Mouse (Mus musculus): ENCODE results near the gene Ms4a15. TPM values are rescaled to one million over a fixed set of nuclear protein-coding genes. Genes with fewer than 3 reads are reported as not detected.
A peak's percentile ranks its signal among the peaks of the same experiment; 100 is the strongest.

Ms4a15 gene
- polyA plus RNA-seq, 1 experiment from 2014 or later, result not detected

GRCm38 (mm10) chr19:10940801-10941457 lies 52.1 kb downstream of the Ms4a15 start:
- H3K36me3 ChIP-seq (ENCODE audit: insufficient read depth, low read length), result peaks cover 33% of the 10 kb centered on the region
- H3K9me3 ChIP-seq (replicated peaks; ENCODE audit: low read length), result no peaks in the 10 kb centered on the region
- DNase-seq (ENCODE audit: low spot score) (peak; percentile 10), ATAC-seq (replicated peaks; ENCODE audit: low FRiP score, low read depth) (peak; percentile 44)
- peaks cover 13% of the 10 kb centered on the region for H3K4me1 ChIP-seq (replicated peaks; ENCODE audit: insufficient read depth, low read length)
- no peak overlapping the region for H3K27ac ChIP-seq
- H3K27me3 ChIP-seq (ENCODE audit: insufficient read depth, low read length), result no peaks in the 10 kb centered on the region
- H3K4me2 ChIP-seq (ENCODE audit: low read length), result peak overlapping the region; percentile 60
- peak overlapping the region; percentile 44; the same call in 1 of the 2 replicates for H3K9ac ChIP-seq (ENCODE audit: low read depth, low read length)
- TF ChIP-seq CTCF (IDR thresholded peaks at IDR 0.05; ENCODE audit: low read depth), result no peak
- H3K4me3 ChIP-seq (replicated peaks; ENCODE audit: low read depth, low read length), result peak overlapping the region; percentile 23
- 4% methylated on average over 40 of the region's 40 CpGs for WGBS

DNA sequence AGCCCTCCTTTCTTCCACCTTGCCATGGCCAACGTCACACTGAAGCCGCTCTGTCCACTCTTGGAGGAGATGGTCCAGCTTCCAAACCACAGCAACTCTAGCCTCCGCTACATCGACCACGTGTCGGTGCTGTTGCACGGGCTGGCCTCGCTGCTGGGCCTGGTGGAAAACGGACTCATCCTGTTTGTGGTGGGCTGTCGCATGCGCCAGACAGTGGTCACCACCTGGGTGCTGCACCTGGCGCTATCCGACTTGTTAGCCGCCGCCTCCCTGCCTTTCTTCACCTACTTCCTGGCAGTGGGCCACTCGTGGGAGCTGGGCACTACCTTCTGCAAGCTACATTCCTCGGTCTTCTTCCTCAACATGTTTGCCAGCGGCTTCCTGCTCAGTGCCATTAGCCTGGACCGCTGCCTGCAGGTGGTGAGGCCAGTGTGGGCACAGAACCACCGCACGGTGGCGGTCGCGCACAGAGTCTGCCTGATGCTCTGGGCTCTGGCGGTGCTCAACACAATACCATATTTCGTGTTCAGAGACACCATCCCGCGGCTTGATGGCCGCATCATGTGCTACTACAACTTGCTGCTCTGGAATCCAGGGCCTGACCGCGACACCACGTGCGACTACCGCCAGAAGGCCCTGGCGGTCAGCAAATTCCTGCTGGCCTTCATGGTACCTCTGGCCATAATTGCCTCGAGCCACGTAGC lies 52.8 kb downstream of the Ms4a15 start:
- Histone ChIP-seq H3K27ac (no peak overlapping the region), H3K4me1 (replicated peaks; ENCODE audit: insufficient read depth, low read length) (peaks cover 13% of the 10 kb centered on the region), H3K4me2 (ENCODE audit: low read length) (peak overlapping the region; percentile 60), H3K27me3 (ENCODE audit: insufficient read depth, low read length) (no peaks in the 10 kb centered on the region), H3K9ac (ENCODE audit: low read depth, low read length) (peak overlapping the region; percentile 44; the same call in 1 of the 2 replicates), H3K36me3 (ENCODE audit: insufficient read depth, low read length) (peaks cover 33% of the 10 kb centered on the region), H3K9me3 (replicated peaks; ENCODE audit: low read length) (no peaks in the 10 kb centered on the region), H3K4me3 (replicated peaks; ENCODE audit: low read depth, low read length) (peak overlapping the region; percentile 23)
- peak; percentile 88 for ATAC-seq (replicated peaks; ENCODE audit: low FRiP score, low read depth)
- DNase-seq (ENCODE audit: low spot score), result peak; percentile 77
- WGBS, result 18% methylated on average over 37 of the region's 37 CpGs
- peak; percentile 82 for TF ChIP-seq CTCF (IDR thresholded peaks at IDR 0.05; ENCODE audit: low read depth)

- H3K27me3 ChIP-seq (ENCODE audit: insufficient read depth, low read length), result no peaks in the 10 kb centered on the region
- no peak for DNase-seq (ENCODE audit: low spot score)
- no peak for ATAC-seq (replicated peaks; ENCODE audit: low FRiP score, low read depth)
- peaks cover 20% of the 10 kb centered on the region; the same call in 1 of the 2 replicates for H3K36me3 ChIP-seq (ENCODE audit: insufficient read depth, low read length)
- H3K9ac ChIP-seq (ENCODE audit: low read depth, low read length), result no peak overlapping the region
- no peak overlapping the region for H3K27ac ChIP-seq
- no peaks in the 10 kb centered on the region for H3K9me3 ChIP-seq (replicated peaks; ENCODE audit: low read length)
- 74% methylated on average over 3 of the region's 3 CpGs for WGBS
- H3K4me2 ChIP-seq (ENCODE audit: low read length), result no peak overlapping the region
- H3K4me3 ChIP-seq (replicated peaks; ENCODE audit: low read depth, low read length), result no peak overlapping the region
- TF ChIP-seq CTCF (IDR thresholded peaks at IDR 0.05; ENCODE audit: low read depth), result no peak
- peaks cover 13% of the 10 kb centered on the region for H3K4me1 ChIP-seq (replicated peaks; ENCODE audit: insufficient read depth, low read length)
These were observed 54.3 kb downstream of the Ms4a15 start for GRCm38 (mm10) chr19:10938771-10939170.

DNA sequence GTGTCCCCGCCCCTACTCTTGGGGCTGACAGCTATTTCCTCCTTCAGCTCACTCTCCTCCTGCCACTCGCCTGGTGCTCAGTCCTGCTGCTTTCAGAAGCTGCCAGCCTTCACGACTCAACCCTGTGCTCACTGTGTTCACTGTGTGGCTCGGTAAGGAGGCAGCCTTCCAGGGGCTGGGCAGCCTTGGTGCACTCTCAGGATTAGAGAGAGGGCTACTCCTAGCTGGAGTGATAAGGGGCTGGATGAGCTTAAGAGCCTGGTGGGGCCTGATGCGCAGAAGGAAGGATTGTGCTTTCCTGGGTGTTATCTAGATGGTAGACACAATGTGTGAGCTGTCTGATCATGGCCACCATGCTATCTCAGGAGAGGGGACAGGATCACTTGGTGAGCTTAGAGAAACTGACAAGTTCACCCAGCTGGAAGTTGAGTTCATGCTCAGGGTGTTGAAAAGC lies 55.9 kb downstream of the Ms4a15 start, which contains the start of gene Ptgdr2:
Ptgdr2 (plus strand) TSS at position 51 of the 454 bp plus-strand sequence.
- Histone ChIP-seq H3K4me1 (replicated peaks; ENCODE audit: insufficient read depth, low read length) (peaks cover 13% of the 10 kb centered on the region), H3K9me3 (replicated peaks; ENCODE audit: low read length) (no peaks in the 10 kb centered on the region), H3K4me2 (ENCODE audit: low read length) (no peak within 1 kb of the TSS), H3K9ac (ENCODE audit: low read depth, low read length) (no peak within 1 kb of the TSS), H3K27ac (no peak within 1 kb of the TSS), H3K36me3 (ENCODE audit: insufficient read depth, low read length) (0 out of 2 replicates have a peak, but pooled peaks cover 4% of the 10 kb centered on the region), H3K4me3 (replicated peaks; ENCODE audit: low read depth, low read length) (no peak within 1 kb of the TSS), H3K27me3 (ENCODE audit: insufficient read depth, low read length) (no peaks in the 10 kb centered on the region)
- no peak for TF ChIP-seq CTCF (IDR thresholded peaks at IDR 0.05; ENCODE audit: low read depth)
- ATAC-seq (replicated peaks; ENCODE audit: low FRiP score, low read depth) (no peak), DNase-seq (ENCODE audit: low spot score) (no peak)
- WGBS, result 50% methylated on average over 5 of the region's 5 CpGs

DNA sequence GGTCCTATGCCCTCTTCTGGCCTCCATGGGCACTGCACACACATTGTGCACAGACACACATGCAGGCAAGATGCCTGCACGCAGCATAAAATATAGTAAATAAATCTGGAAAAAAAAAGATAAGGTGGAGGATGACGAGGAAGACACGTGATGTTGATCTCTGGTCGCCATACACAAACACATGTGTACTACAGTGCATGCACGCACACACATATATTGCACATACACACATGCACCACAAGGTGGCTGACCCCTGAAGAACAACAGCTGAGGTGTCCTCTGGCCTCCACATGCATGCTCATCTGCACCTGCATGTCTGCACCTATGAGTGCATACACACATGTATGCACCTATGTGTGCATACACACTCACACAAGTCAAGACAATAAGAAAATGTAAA lies 57.0 kb downstream of the Ms4a15 start:
- H3K4me2 ChIP-seq (ENCODE audit: low read length), result no peak overlapping the region
- no peak overlapping the region for H3K9ac ChIP-seq (ENCODE audit: low read depth, low read length)
- H3K9me3 ChIP-seq (replicated peaks; ENCODE audit: low read length), result no peaks in the 10 kb centered on the region
- no peaks in the 10 kb centered on the region for H3K27me3 ChIP-seq (ENCODE audit: insufficient read depth, low read length)
- DNase-seq (ENCODE audit: low spot score) (no peak), ATAC-seq (replicated peaks; ENCODE audit: low FRiP score, low read depth) (no peak)
- peak; percentile 27; the same call in 1 of the 2 replicates for TF ChIP-seq CTCF (IDR thresholded peaks at IDR 0.05; ENCODE audit: low read depth)
- no peaks in the 10 kb centered on the region for H3K36me3 ChIP-seq (ENCODE audit: insufficient read depth, low read length)
- 87% methylated on average over 5 of the region's 5 CpGs for WGBS
- no peak overlapping the region for H3K27ac ChIP-seq
- H3K4me1 ChIP-seq (replicated peaks; ENCODE audit: insufficient read depth, low read length), result peaks cover 10% of the 10 kb centered on the region
- H3K4me3 ChIP-seq (replicated peaks; ENCODE audit: low read depth, low read length), result no peak overlapping the region

DNA sequence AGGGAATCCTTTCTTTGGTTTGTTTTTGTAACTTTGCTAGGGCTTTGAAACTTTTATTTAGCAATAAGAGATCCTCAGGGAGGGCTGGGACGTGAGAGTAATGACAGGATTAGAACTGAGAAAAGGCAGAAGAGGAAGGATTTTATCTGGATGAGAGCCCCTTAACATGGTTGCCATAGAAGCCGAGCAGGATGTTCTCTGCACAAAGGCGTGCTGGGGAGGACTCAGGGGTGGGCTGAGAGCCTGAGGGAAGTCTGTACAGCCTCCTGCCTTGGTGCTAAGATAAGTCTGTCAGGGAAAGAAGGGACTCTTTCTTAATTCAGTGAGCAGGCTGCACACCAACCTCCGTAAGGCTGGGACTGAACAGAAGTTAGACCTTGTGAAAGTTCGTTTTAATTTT lies 58.0 kb downstream of the Ms4a15 start:
- no peak for ATAC-seq (replicated peaks; ENCODE audit: low FRiP score, low read depth)
- H3K9me3 ChIP-seq (replicated peaks; ENCODE audit: low read length), result no peaks in the 10 kb centered on the region
- no peaks in the 10 kb centered on the region for H3K27me3 ChIP-seq (ENCODE audit: insufficient read depth, low read length)
- no peak overlapping the region for H3K27ac ChIP-seq
- 55% methylated on average over 5 of the region's 5 CpGs for whole genome bisulfite sequencing
- H3K4me3 ChIP-seq (replicated peaks; ENCODE audit: low read depth, low read length), result no peak overlapping the region
- no peaks in the 10 kb centered on the region for H3K4me1 ChIP-seq (replicated peaks; ENCODE audit: insufficient read depth, low read length)
- DNase-seq (ENCODE audit: low spot score), result no peak
- H3K36me3 ChIP-seq (ENCODE audit: insufficient read depth, low read length), result no peaks in the 10 kb centered on the region
- H3K9ac ChIP-seq (ENCODE audit: low read depth, low read length), result no peak overlapping the region
- no peak overlapping the region for H3K4me2 ChIP-seq (ENCODE audit: low read length)
- TF ChIP-seq CTCF (IDR thresholded peaks at IDR 0.05; ENCODE audit: low read depth), result no peak

Data from kidney, postnatal 0 days (tissue).